Mouse (Mus musculus) MEL (cell line): ENCODE data around the gene Pdzd2.

Experiments used
- NRF1 ChIP-seq: IDR thresholded peaks from 2 replicates; pipeline ENCODE4 v1.6.1; 2014; ENCODE audit warnings: low read depth, mild to moderate bottlenecking, inconsistent platforms, low read length, improper control_type of control experiment, moderate library complexity; ENCODE audit not compliant: poor library complexity, insufficient read depth, severe bottlenecking
- POLR2AphosphoS5 ChIP-seq: IDR thresholded peaks from 2 replicates; pipeline ENCODE4 v1.6.1; 2012; ENCODE audit warnings: low read depth, borderline replicate concordance, mild to moderate bottlenecking, inconsistent platforms, low read length, moderate library complexity, mixed read lengths
- USF2 ChIP-seq, 2 experiments: IDR thresholded peaks; 2 replicates each; pipeline ENCODE4 v1.6.1; 2011 to 2012; ENCODE audit warnings: improper control_type of control experiment in 2 of 2, low read length in 2 of 2, borderline replicate concordance in 1 of 2, inconsistent platforms in 1 of 2, low read depth in 1 of 2, mild to moderate bottlenecking in 1 of 2; ENCODE audit not compliant: insufficient read depth in 1 of 2

GRCm38 (mm10) chr15:12725256-12725655 is 14.5 kb downstream of the Pdzd2 start:
- TF ChIP-seq POLR2AphosphoS5 = no peak
- no peak for TF ChIP-seq NRF1
- no peak for TF ChIP-seq USF2 (IDR thresholded peaks at IDR 0.05; ENCODE audit: borderline replicate concordance in 1 of 2, insufficient read depth in 1 of 2, low read depth in 1 of 2, low read length in 2 of 2)
